Mouse (Mus musculus): Measurements from ENCODE around the gene Tmem233. TPM values are rescaled to one million over a fixed set of nuclear protein-coding genes. Genes with fewer than 3 reads are reported as not detected.

Gene Tmem233
- polyA plus RNA-seq, 1 experiment: not detected

DNA sequence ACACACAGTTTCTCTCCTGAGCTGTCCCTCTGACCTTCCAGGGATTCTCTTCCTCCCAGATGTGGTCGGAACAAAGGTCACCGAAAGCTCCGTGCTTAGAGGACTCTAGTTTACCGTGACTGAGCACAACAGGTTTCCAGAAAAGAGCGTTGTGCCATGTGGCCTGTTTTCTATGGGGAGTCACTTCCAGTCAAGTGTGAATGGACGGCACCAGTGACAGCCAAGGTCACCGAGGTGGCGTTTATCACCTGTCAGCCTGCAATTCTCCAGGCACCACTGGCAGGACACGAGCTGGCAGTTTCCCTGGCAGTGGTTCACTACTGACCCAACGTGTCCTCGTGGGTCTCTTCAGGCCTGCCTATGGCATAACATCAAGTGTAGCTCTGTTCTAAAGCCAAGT lies 63.7 kb downstream of the Tmem233 start:
- no peak overlapping the region for H3K4me3 ChIP-seq (ENCODE audit: control insufficient read depth, insufficient read depth, low read length)
- peaks cover 61% of the 10 kb centered on the region for H3K36me3 ChIP-seq (ENCODE audit: control insufficient read depth, insufficient read depth, low read length)
- H3K27me3 ChIP-seq (ENCODE audit: control insufficient read depth, insufficient read depth, low read length): no peaks in the 10 kb centered on the region
- peaks cover 12% of the 10 kb centered on the region for H3K4me1 ChIP-seq (replicated peaks; ENCODE audit: control insufficient read depth, insufficient read depth, low read length)
- H3K27ac ChIP-seq (ENCODE audit: control insufficient read depth, insufficient read depth, low read length): no peak overlapping the region
- WGBS: 95% methylated on average over 11 of the region's 11 CpGs
- TF ChIP-seq CTCF (IDR thresholded peaks at IDR 0.05; ENCODE audit: borderline replicate concordance, control insufficient read depth, extremely low read depth, insufficient read depth, low read length, poor library complexity) (no peak), POLR2A (IDR thresholded peaks at IDR 0.05; ENCODE audit: control insufficient read depth, extremely low read depth, insufficient read depth, low read length, poor library complexity) (no peak)
- no peak for DNase-seq

DNA sequence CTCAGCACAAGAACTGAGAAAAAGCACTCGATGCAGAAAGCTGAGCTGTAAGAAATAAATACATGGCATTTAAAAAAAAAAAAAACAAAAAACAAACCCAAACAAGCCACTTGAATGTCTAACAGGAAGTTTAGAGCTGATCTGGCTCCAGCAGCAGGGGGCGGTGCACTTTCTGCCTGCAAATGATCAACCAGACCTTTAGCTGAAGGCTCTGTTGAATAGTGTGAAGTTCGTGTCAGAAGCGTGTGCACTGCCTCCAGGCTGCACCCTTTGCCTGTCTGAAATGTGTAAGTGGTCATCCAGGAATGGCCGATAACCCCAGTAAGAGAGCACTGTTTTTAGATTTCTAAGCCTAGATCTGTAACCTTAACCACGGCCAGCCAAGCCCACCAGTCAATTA lies 64.3 kb downstream of the Tmem233 start:
- no peak for TF ChIP-seq POLR2A (IDR thresholded peaks at IDR 0.05; ENCODE audit: control insufficient read depth, extremely low read depth, insufficient read depth, low read length, poor library complexity)
- no peak for TF ChIP-seq CTCF (IDR thresholded peaks at IDR 0.05; ENCODE audit: borderline replicate concordance, control insufficient read depth, extremely low read depth, insufficient read depth, low read length, poor library complexity)
- H3K4me1 ChIP-seq (replicated peaks; ENCODE audit: control insufficient read depth, insufficient read depth, low read length): peaks cover 11% of the 10 kb centered on the region
- no peaks in the 10 kb centered on the region for H3K27me3 ChIP-seq (ENCODE audit: control insufficient read depth, insufficient read depth, low read length)
- no peak overlapping the region for H3K4me3 ChIP-seq (ENCODE audit: control insufficient read depth, insufficient read depth, low read length)
- H3K36me3 ChIP-seq (ENCODE audit: control insufficient read depth, insufficient read depth, low read length): peaks cover 67% of the 10 kb centered on the region
- DNase-seq: no peak
- no peak overlapping the region for H3K27ac ChIP-seq (ENCODE audit: control insufficient read depth, insufficient read depth, low read length)
- 90% methylated on average over 6 of the region's 6 CpGs for WGBS

DNA sequence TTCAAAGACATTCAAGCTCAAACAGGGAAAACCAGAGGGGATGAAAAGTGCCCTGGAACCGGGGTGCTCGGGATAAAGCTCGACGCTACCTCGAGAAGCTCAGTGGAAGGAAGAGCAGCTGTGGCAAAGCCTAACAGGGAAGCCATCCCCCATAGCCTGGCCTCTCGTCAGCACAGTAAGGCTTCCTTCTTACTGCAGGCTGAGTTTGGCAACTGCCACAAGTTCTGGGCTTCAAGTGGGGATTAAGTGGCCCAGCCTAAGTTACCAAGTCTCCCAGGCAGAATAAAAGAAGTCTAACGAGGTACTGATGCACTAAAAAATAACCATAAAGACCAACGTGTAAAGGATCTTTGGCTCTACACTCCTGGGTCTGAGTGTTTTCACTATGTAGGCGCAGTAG lies 64.8 kb downstream of the Tmem233 start:
- no peak for DNase-seq
- no peak overlapping the region for H3K4me3 ChIP-seq (ENCODE audit: control insufficient read depth, insufficient read depth, low read length)
- WGBS: 96% methylated on average over 9 of the region's 9 CpGs
- H3K4me1 ChIP-seq (replicated peaks; ENCODE audit: control insufficient read depth, insufficient read depth, low read length): peaks cover 5% of the 10 kb centered on the region
- peaks cover 71% of the 10 kb centered on the region for H3K36me3 ChIP-seq (ENCODE audit: control insufficient read depth, insufficient read depth, low read length)
- H3K27me3 ChIP-seq (ENCODE audit: control insufficient read depth, insufficient read depth, low read length): no peaks in the 10 kb centered on the region
- TF ChIP-seq CTCF (IDR thresholded peaks at IDR 0.05; ENCODE audit: borderline replicate concordance, control insufficient read depth, extremely low read depth, insufficient read depth, low read length, poor library complexity) (no peak), POLR2A (IDR thresholded peaks at IDR 0.05; ENCODE audit: control insufficient read depth, extremely low read depth, insufficient read depth, low read length, poor library complexity) (no peak)
- no peak overlapping the region for H3K27ac ChIP-seq (ENCODE audit: control insufficient read depth, insufficient read depth, low read length)

DNA sequence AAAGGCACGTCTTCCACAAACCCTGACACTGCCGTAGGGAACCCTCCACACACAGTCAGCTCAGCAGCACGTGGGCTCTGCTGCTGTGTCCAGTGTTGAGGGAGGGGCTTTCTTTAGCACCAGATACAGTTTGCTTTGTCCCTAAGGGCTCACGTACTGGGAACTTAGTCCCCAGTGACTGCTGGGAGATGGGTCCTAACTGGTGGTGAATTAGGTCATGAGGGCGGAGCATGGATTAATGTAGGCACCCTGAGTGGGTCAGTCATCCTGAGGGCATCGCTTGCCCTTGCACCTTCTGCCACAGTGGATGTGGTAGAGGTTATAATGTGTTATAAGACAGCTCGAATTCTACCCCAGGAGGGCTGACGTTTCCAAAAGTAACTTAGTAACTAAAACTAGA lies 65.7 kb downstream of the Tmem233 start:
- peaks cover 71% of the 10 kb centered on the region for H3K36me3 ChIP-seq (ENCODE audit: control insufficient read depth, insufficient read depth, low read length)

DNA sequence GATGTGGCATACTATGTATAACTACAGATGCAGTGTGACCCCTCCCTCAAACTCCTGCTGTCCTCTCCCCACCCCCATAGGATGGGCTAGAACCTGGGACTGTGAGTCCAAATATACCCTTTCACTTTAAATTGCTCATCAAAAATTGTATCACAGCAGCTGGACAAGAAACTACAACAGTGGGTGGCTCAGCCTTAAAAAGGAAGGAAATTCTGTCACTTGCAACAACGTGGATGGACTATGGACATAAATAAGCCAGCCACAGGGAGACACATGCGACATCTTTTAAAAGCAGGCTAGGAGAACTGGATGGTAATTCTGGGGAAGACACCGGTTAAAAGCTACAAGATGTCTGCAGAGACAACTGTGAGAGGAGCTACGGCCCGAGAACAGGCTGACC lies 66.5 kb downstream of the Tmem233 start:
- no peak for TF ChIP-seq POLR2A (IDR thresholded peaks at IDR 0.05; ENCODE audit: control insufficient read depth, extremely low read depth, insufficient read depth, low read length, poor library complexity)
- TF ChIP-seq CTCF (IDR thresholded peaks at IDR 0.05; ENCODE audit: borderline replicate concordance, control insufficient read depth, extremely low read depth, insufficient read depth, low read length, poor library complexity): no peak
- peaks cover 71% of the 10 kb centered on the region for H3K36me3 ChIP-seq (ENCODE audit: control insufficient read depth, insufficient read depth, low read length)
- no peak overlapping the region for H3K4me3 ChIP-seq (ENCODE audit: control insufficient read depth, insufficient read depth, low read length)
- DNase-seq: no peak
- H3K27ac ChIP-seq (ENCODE audit: control insufficient read depth, insufficient read depth, low read length): no peak overlapping the region
- no peaks in the 10 kb centered on the region for H3K4me1 ChIP-seq (replicated peaks; ENCODE audit: control insufficient read depth, insufficient read depth, low read length)
- no peaks in the 10 kb centered on the region; the same call in 1 of the 2 replicates for H3K27me3 ChIP-seq (ENCODE audit: control insufficient read depth, insufficient read depth, low read length)
- 92% methylated on average over 5 of the region's 5 CpGs for WGBS

More for the DNA sequence above, 65.7 kb downstream of the Tmem233 start:
- no peaks in the 10 kb centered on the region for H3K27me3 ChIP-seq (ENCODE audit: control insufficient read depth, insufficient read depth, low read length)
- 98% methylated on average over 8 of the region's 8 CpGs for WGBS
- H3K4me1 ChIP-seq (replicated peaks; ENCODE audit: control insufficient read depth, insufficient read depth, low read length): no peaks in the 10 kb centered on the region
- TF ChIP-seq POLR2A (IDR thresholded peaks at IDR 0.05; ENCODE audit: control insufficient read depth, extremely low read depth, insufficient read depth, low read length, poor library complexity): no peak
- no peak for TF ChIP-seq CTCF (IDR thresholded peaks at IDR 0.05; ENCODE audit: borderline replicate concordance, control insufficient read depth, extremely low read depth, insufficient read depth, low read length, poor library complexity)
- no peak overlapping the region for H3K4me3 ChIP-seq (ENCODE audit: control insufficient read depth, insufficient read depth, low read length)
- H3K27ac ChIP-seq (ENCODE audit: control insufficient read depth, insufficient read depth, low read length): no peak overlapping the region
- DNase-seq: no peak

DNA sequence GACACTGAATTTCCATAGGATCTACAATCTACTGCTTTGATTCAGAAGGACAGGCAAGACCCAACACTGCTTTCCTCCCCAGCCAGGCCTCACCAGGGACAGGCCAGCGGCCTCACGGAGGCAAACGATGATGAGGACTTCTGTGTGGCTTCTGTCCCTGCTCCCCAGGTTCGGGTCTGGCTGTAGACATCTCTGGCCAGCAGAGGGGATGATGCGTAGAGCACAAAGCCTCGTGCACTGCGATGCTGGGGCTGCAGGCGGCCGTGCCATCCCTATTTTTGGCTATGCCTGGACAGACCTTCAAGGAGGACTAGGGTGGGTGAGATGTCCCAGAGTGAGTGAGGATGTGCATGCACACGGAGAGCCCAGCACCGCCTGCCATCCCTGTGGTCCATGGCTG lies 68.8 kb downstream of the Tmem233 start:
- DNase-seq: no peak
- H3K36me3 ChIP-seq (ENCODE audit: control insufficient read depth, insufficient read depth, low read length): peaks cover 56% of the 10 kb centered on the region

DNA sequence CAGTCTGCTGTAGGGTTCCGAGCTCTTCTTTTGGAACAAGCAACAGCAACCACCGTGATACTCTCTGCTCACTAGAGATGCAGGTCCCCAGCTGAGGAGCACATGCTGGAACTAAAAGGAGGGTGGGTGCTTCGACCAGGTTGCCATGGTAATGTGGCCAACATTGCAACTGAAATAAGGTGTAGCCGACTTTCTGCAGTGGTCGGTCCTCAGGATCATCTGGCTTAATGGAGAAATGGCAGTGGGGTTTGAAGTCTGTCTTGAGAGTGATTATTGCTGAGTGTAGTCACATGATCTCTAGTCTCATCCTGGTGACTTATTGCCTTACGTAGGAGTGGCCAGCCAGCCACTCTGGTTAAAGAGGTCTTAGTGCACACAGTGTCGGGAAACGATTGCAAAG lies 69.2 kb downstream of the Tmem233 start:
- Histone ChIP-seq H3K4me1 (replicated peaks; ENCODE audit: control insufficient read depth, insufficient read depth, low read length) (no peaks in the 10 kb centered on the region), H3K4me3 (ENCODE audit: control insufficient read depth, insufficient read depth, low read length) (no peak overlapping the region), H3K36me3 (ENCODE audit: control insufficient read depth, insufficient read depth, low read length) (peaks cover 51% of the 10 kb centered on the region), H3K27ac (ENCODE audit: control insufficient read depth, insufficient read depth, low read length) (no peak overlapping the region), H3K27me3 (ENCODE audit: control insufficient read depth, insufficient read depth, low read length) (no peaks in the 10 kb centered on the region; the same call in 1 of the 2 replicates)
- DNase-seq: no peak
- WGBS: 89% methylated on average over 8 of the region's 8 CpGs
- TF ChIP-seq CTCF (IDR thresholded peaks at IDR 0.05; ENCODE audit: borderline replicate concordance, control insufficient read depth, extremely low read depth, insufficient read depth, low read length, poor library complexity) (no peak), POLR2A (IDR thresholded peaks at IDR 0.05; ENCODE audit: control insufficient read depth, extremely low read depth, insufficient read depth, low read length, poor library complexity) (no peak)

More for the DNA sequence above, 68.8 kb downstream of the Tmem233 start:
- Histone ChIP-seq H3K4me3 (ENCODE audit: control insufficient read depth, insufficient read depth, low read length) (no peak overlapping the region), H3K4me1 (replicated peaks; ENCODE audit: control insufficient read depth, insufficient read depth, low read length) (no peaks in the 10 kb centered on the region), H3K27ac (ENCODE audit: control insufficient read depth, insufficient read depth, low read length) (no peak overlapping the region), H3K27me3 (ENCODE audit: control insufficient read depth, insufficient read depth, low read length) (no peaks in the 10 kb centered on the region; the same call in 1 of the 2 replicates)
- 98% methylated on average over 11 of the region's 11 CpGs for WGBS
- no peak for TF ChIP-seq POLR2A (IDR thresholded peaks at IDR 0.05; ENCODE audit: control insufficient read depth, extremely low read depth, insufficient read depth, low read length, poor library complexity)
- no peak for TF ChIP-seq CTCF (IDR thresholded peaks at IDR 0.05; ENCODE audit: borderline replicate concordance, control insufficient read depth, extremely low read depth, insufficient read depth, low read length, poor library complexity)

Data from thymus, adult 2 months (tissue).